Mouse (Mus musculus) limb, embryonic 11.5 days (tissue): ENCODE results near the gene Rgr. TPM values are rescaled to one million over a fixed set of nuclear protein-coding genes. Genes with fewer than 3 reads are reported as not detected.
"Not testable (repeated sequence)": the region's sequence is repeated elsewhere in the genome, so short reads cannot be mapped to it uniquely, and the experiment has no call there.

Experiments
- ATAC-seq: fragments of 200-750 bp; cut with Nextera tagmentation; 2 replicates; pipeline ENCODE4 v1.8.0; 2017; ENCODE audit warnings: low read depth; ENCODE audit not compliant: insufficient number of reproducible peaks, low FRiP score, low TSS enrichment
- DNase-seq: peaks from one replicate; pipeline ENCODE4 v3.0.0-alpha.2; 2015; ENCODE audit warnings: low spot score
- H3K27ac ChIP-seq: fragments of 300-500 bp; sonication (generic); replicated peaks from 2 replicates; pipeline ENCODE4 v1.5.1; 2014; ENCODE audit warnings: low read depth, mild to moderate bottlenecking, low read length
- H3K27me3 ChIP-seq: fragments of 300-500 bp; sonication (generic); 2 replicates; pipeline ENCODE4 v1.6.1; 2014; ENCODE audit warnings: mild to moderate bottlenecking, low read length, mixed read lengths; ENCODE audit not compliant: control insufficient read depth, insufficient read depth
- H3K36me3 ChIP-seq: fragments of 300-500 bp; sonication (generic); 2 replicates; pipeline ENCODE4 v1.6.1; 2014; ENCODE audit warnings: mild to moderate bottlenecking, low read length, moderate library complexity, mixed read lengths; ENCODE audit not compliant: control insufficient read depth, insufficient read depth
- H3K4me1 ChIP-seq: fragments of 300-500 bp; sonication (generic); 2 replicates; pipeline ENCODE4 v1.6.1; 2014; ENCODE audit warnings: low read length, mixed read lengths; ENCODE audit not compliant: control insufficient read depth, insufficient read depth
- H3K4me2 ChIP-seq: fragments of 300-500 bp; sonication (generic); 2 replicates; pipeline ENCODE4 v1.6.1; 2014; ENCODE audit warnings: low read depth, mild to moderate bottlenecking, moderate library complexity; ENCODE audit not compliant: severe bottlenecking
- H3K4me3 ChIP-seq: fragments of 300-500 bp; sonication (generic); 2 replicates; pipeline ENCODE4 v1.5.1; 2014; ENCODE audit warnings: low read depth, low read length
- H3K9ac ChIP-seq: fragments of 300-500 bp; sonication (generic); 2 replicates; pipeline ENCODE4 v1.6.1; 2014; ENCODE audit warnings: mild to moderate bottlenecking, low read length
- H3K9me3 ChIP-seq: fragments of 300-500 bp; sonication (generic); 2 replicates; pipeline ENCODE4 v1.6.1; 2016; ENCODE audit warnings: low read length; ENCODE audit not compliant: control insufficient read depth
- WGBS: fragments of 180-500 bp; shearing (Covaris S2); extraction: QIAGEN DNeasy Blood & Tissue Kit; methylation state at CpG from one replicate; pipeline ENCODE4 v1.1.7; 2014; 5-methylcytosine and 5-hydroxymethylcytosine counted together
- polyA plus RNA-seq: library from polyadenylated mRNA; unstranded; fragments of >200 nt; fragmentation: Nextera tagmentation; extraction: Ambion mirVana; gene quantifications from 2 replicates; pipeline ENCODE4 v1.2.1, GENCODE M21; 2014

The Rgr gene
- polyA plus RNA-seq, 1 experiment from 2014 or later = not detected

DNA sequence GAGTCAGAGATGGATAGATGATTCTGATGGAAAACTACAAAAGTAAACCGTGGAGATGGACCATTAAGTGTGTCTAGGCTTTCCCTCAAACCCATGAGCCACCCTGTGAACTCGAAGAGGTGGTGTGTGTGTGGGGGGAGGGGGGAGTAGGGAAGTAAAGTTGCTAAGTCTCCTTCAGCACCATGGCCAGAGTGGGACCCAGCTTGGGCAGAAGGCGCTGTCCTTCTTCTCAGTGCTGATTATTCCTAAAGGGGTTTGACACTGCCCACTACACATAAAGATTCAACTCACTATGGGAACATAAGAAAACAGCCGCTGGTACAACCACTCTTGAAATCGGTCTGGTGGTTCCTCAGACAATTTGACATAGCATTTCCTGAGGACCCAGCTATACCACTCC is 32.9 kb downstream of the Rgr start:
- H3K36me3 ChIP-seq = no peaks in the 10 kb centered on the region
- H3K27me3 ChIP-seq = no peaks in the 10 kb centered on the region
- no peak overlapping the region for H3K4me2 ChIP-seq
- WGBS = 24% methylated on average over 5 of the region's 5 CpGs
- H3K4me1 ChIP-seq = no peaks in the 10 kb centered on the region
- no peak overlapping the region for H3K9ac ChIP-seq
- no peaks in the 10 kb centered on the region for H3K9me3 ChIP-seq
- no peak overlapping the region for H3K4me3 ChIP-seq
- H3K27ac ChIP-seq = no peak overlapping the region
- ATAC-seq (no peak), DNase-seq (peak; percentile 56)

DNA sequence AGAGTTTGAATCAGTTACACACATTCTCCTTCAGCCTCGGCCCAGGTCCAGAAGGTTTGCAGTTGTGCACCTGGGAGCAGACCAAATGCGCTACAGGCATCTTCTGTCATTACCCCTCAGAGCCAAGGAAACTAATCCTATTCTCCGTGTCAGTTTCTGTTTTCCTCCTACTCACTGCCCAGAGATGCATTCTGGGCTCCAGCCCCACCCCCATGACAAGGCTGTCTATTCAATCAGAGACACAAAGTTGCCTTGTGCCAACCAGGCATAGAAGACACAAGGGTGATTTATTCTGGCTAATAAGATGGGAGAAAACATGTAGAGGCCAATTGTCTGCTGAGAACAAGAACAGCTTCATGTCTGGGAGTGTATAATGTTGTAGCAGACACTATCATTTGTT is 35.1 kb downstream of the Rgr start:
- H3K4me3 ChIP-seq = no peak overlapping the region
- no peaks in the 10 kb centered on the region for H3K4me1 ChIP-seq
- no peaks in the 10 kb centered on the region for H3K36me3 ChIP-seq
- DNase-seq (no peak), ATAC-seq (no peak)
- H3K27ac ChIP-seq = no peak overlapping the region
- H3K4me2 ChIP-seq = no peak overlapping the region
- H3K9ac ChIP-seq = no peak overlapping the region
- WGBS = 56% methylated on average over 3 of the region's 3 CpGs
- no peaks in the 10 kb centered on the region for H3K9me3 ChIP-seq
- H3K27me3 ChIP-seq = no peaks in the 10 kb centered on the region

DNA sequence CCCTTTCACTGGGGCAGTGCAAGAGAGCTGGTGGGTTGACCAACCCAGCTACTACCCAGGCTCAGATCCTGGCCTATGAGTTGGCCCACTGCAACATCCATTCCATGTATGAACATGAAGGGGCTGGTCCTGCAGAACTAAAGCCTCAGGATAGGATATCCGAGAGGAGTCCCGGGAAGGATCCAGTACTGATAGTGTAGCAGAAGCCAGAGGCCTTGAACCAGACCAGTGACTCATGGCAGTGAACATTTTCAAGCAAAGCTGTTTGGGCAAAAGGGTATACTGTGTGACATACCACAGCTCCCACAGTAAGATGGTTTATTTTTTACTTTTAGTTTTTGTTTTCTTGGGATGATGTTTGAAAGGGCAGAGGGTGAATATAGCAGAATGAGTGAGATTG is 39.1 kb downstream of the Rgr start:
- no peak overlapping the region for H3K4me3 ChIP-seq
- DNase-seq = no peak
- H3K36me3 ChIP-seq = no peaks in the 10 kb centered on the region
- H3K27ac ChIP-seq = no peak overlapping the region
- no peak overlapping the region for H3K9ac ChIP-seq
- H3K4me1 ChIP-seq = no peaks in the 10 kb centered on the region
- no peaks in the 10 kb centered on the region for H3K9me3 ChIP-seq
- H3K4me2 ChIP-seq = no peak overlapping the region
- ATAC-seq = no peak
- WGBS = 97% methylated on average over 2 of the region's 2 CpGs
- no peaks in the 10 kb centered on the region for H3K27me3 ChIP-seq

DNA sequence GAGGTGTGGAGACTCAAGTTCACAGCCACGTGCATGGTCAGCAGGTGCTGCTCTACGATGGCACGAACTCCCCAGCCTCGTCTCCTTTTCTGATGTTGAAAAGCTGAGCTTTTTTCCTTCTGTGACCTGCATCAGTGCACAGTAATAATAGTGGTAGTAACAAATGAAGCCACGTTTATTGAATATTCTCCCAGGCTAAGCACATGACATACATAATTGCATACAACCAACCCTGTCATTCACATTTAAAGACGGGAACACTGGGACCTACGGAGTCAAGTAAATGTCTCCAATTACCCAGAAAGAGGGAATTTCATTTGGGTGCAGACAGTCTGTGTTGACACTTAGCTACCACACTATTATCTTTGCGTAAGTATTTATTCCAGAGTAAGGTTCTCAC is 42.3 kb downstream of the Rgr start:
- H3K4me3 ChIP-seq = no peak overlapping the region
- DNase-seq (no peak), ATAC-seq (no peak)
- H3K27me3 ChIP-seq = no peaks in the 10 kb centered on the region
- no peak overlapping the region for H3K27ac ChIP-seq
- no peak overlapping the region for H3K4me2 ChIP-seq
- H3K9ac ChIP-seq = no peak overlapping the region
- H3K36me3 ChIP-seq = no peaks in the 10 kb centered on the region
- no peaks in the 10 kb centered on the region for H3K9me3 ChIP-seq
- 81% methylated on average over 8 of the region's 8 CpGs for WGBS
- no peaks in the 10 kb centered on the region for H3K4me1 ChIP-seq

- ATAC-seq (no peak), DNase-seq (no peak)
- no peak overlapping the region for H3K9ac ChIP-seq
- H3K9me3 ChIP-seq = no peaks in the 10 kb centered on the region
- H3K4me2 ChIP-seq = no peak overlapping the region
- WGBS = 28% methylated on average over 3 of the region's 3 CpGs
- no peak overlapping the region for H3K27ac ChIP-seq
- no peaks in the 10 kb centered on the region for H3K4me1 ChIP-seq
- no peaks in the 10 kb centered on the region for H3K27me3 ChIP-seq
- no peaks in the 10 kb centered on the region for H3K36me3 ChIP-seq
- H3K4me3 ChIP-seq = no peak overlapping the region
These were observed 42.9 kb downstream of the Rgr start for GRCm38 (mm10) chr14:37005865-37006264.

DNA sequence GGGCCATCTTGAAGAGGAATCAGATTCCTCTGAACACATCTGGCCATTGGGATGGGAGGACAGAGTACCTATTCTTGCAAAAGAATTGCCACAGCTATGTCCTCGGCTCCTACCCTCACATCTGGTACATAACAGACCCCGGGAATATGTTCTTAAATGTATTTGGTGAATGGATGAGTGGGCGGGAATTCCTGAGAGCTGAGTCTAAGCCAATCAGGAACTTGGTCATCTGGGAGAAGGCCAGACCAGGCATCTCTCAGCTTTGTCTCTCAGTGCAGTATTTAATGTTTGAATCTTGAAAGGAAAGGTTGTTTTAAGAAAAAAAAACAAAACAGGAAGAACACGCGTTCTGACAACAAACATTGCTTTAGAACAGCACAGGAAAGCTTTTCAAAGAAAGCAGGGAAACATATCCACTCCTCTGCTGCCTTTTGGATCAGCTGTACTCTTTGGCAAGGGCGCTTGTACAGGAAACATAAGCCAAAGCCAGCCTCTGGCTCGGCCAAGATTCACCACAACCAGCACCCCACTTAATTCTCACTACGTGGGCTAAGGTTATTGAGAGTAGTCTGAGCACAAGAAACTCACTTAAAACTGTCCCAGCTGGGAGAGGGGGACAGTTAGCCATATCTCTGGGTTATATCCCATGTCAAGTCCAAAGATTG is 45.2 kb downstream of the Rgr start:
- Histone ChIP-seq H3K27me3 (no peaks in the 10 kb centered on the region), H3K9ac (no peak overlapping the region), H3K4me3 (no peak overlapping the region), H3K36me3 (no peaks in the 10 kb centered on the region), H3K4me1 (no peaks in the 10 kb centered on the region), H3K27ac (no peak overlapping the region), H3K4me2 (no peak overlapping the region), H3K9me3 (no peaks in the 10 kb centered on the region)
- no peak for ATAC-seq
- DNase-seq = no peak
- 83% methylated on average over 8 of the region's 8 CpGs for WGBS

DNA sequence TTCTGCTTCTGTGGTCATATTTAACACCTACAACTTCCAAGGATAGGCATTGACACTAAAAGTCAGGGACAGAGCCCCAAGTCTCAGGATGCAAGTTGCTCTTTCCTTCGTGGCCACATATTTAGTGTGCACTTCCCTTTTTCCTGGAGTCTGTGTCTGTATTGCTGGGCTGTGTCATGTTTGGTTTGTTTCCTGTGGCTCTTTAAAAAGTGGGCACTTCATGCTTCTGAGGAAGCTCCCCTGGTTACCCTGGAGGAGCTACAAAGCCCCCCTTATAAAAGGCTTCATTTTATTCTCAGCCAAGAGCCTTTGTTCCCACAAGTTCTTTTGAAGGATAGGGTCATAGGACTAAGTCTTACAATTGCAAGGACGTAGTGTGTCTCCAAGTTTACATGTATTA is 45.9 kb downstream of the Rgr start:
- WGBS = 76% methylated on average over 2 of the region's 2 CpGs
- H3K4me3 ChIP-seq = no peak overlapping the region
- ATAC-seq (no peak), DNase-seq (no peak)
- H3K4me1 ChIP-seq = no peaks in the 10 kb centered on the region
- no peak overlapping the region for H3K4me2 ChIP-seq
- H3K36me3 ChIP-seq = no peaks in the 10 kb centered on the region
- H3K27me3 ChIP-seq = no peaks in the 10 kb centered on the region
- no peak overlapping the region for H3K27ac ChIP-seq
- no peaks in the 10 kb centered on the region for H3K9me3 ChIP-seq
- H3K9ac ChIP-seq = no peak overlapping the region

- H3K27ac ChIP-seq, H3K9ac ChIP-seq, H3K27me3 ChIP-seq, H3K4me2 ChIP-seq, H3K9me3 ChIP-seq, H3K36me3 ChIP-seq, H3K4me3 ChIP-seq, ATAC-seq, DNase-seq, H3K4me1 ChIP-seq: not testable (repeated sequence)
- 79% methylated on average over 6 of the region's 6 CpGs for WGBS
These were observed 48.0 kb downstream of the Rgr start for GRCm38 (mm10) chr14:37000780-37001179.

GRCm38 (mm10) chr14:36989784-36990183 is 59.0 kb downstream of the Rgr start:
- ATAC-seq (no peak), DNase-seq (no peak)
- Histone ChIP-seq H3K9ac (no peak overlapping the region), H3K9me3 (no peaks in the 10 kb centered on the region), H3K4me2 (no peak overlapping the region), H3K36me3 (no peaks in the 10 kb centered on the region), H3K4me1 (no peaks in the 10 kb centered on the region), H3K4me3 (no peak overlapping the region), H3K27me3 (no peaks in the 10 kb centered on the region), H3K27ac (no peak overlapping the region)
